Mouse (Mus musculus) small intestine, adult 2 months (tissue): ENCODE measurements around the gene Plekhh2.
"Not testable (repeated sequence)": the region's sequence is repeated elsewhere in the genome, so short reads cannot be mapped to it uniquely, and the experiment has no call there.

Experiments used
- CTCF ChIP-seq: fragments of 200-500 bp; IDR thresholded peaks from 2 replicates; pipeline ENCODE4 v1.5.1; 2012; ENCODE audit warnings: low read depth, mild to moderate bottlenecking, control low read depth, inconsistent platforms, low read length, moderate library complexity, mixed read lengths; ENCODE audit not compliant: insufficient replicate concordance, insufficient read length; ENCODE audit errors: extremely low read depth
- POLR2A ChIP-seq: fragments of 200-500 bp; IDR thresholded peaks from 2 replicates; pipeline ENCODE4 v1.6.1; 2012; ENCODE audit warnings: low read depth, mild to moderate bottlenecking, control low read depth, inconsistent platforms, low read length, moderate library complexity

- TF ChIP-seq POLR2A, CTCF: not testable (repeated sequence)
These were observed 52.6 kb downstream of the Plekhh2 start for GRCm38 (mm10) chr17:84564264-84564663.
